Mouse (Mus musculus): Measurements from ENCODE around the gene Pglyrp3.
"Not testable (repeated sequence)": the region's sequence is repeated elsewhere in the genome, so short reads cannot be mapped to it uniquely, and the experiment has no call there.

Gene Pglyrp3

DNA sequence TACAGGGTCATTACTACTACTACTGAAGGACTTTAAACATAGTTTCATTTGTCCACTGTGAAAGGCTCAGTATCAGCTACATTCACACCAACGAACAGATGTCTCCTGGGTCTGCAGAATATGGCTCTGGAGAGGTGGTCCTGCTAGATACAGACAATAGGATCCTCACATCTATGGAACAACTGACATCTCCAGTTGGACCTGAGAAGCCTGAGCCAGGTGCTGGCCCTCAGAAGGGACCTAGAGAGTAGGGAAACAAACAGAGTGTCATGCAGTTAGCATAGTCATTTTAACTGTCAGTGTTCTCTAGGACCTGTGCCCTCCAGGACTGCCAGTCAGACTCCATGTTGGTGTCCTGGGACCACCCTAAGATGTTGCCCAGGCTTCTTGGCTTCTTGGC is at the start of gene Pglyrp3:
Gene Pglyrp3 (plus strand): TSS at position 301 of the 400 bp plus-strand sequence.
- no peak for DNase-seq (ENCODE audit: low spot score)

DNA sequence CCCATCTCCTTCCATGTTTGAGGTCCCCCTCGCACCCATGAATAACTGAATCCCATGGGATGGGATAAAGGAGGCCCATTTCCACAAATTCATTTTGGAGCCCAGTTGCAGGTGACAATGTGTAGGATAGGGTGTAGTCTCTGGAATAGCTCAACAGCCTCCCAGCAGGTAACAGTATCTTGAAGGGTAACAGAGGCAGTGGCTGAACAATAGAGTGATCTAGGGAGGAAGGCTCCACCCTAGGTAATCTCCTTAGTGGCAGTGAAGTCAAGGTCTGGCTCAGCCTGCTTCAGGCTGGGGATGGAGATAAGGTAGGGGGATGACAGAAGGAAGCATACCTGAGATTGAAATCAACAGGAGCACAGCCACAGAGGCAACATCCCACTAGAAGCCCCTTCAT is 3.4 kb upstream of the Pglyrp3 start:
- DNase-seq (ENCODE audit: low spot score), result no peak

GRCm38 (mm10) chr3:92024541-92024940 is 10.2 kb downstream of the Pglyrp3 start:
- not testable (repeated sequence) for DNase-seq (ENCODE audit: low spot score)

- no peak for DNase-seq (ENCODE audit: low spot score)
These were observed 18.8 kb downstream of the Pglyrp3 start for GRCm38 (mm10) chr3:92033203-92033602.

DNA sequence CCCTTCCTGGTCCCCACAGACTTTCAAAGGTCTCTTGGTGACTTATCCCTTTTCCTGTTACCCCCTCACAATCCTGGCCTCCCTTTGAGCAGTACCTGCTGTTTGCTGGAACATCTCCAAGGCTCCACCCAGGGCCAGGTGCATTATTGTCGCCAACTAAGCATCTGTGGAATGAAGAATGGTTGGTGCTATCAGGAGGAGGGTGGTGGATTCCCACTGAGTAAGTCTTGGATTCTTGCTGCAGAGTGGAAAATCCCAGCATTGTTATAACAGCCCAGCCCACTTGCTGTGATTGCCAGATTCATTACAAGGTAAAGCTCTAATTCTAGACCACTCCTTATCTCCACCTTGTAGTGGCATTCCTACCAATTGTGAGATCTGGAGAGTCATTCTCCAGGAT is 19.5 kb downstream of the Pglyrp3 start:
- no peak for DNase-seq (ENCODE audit: low spot score)

DNA sequence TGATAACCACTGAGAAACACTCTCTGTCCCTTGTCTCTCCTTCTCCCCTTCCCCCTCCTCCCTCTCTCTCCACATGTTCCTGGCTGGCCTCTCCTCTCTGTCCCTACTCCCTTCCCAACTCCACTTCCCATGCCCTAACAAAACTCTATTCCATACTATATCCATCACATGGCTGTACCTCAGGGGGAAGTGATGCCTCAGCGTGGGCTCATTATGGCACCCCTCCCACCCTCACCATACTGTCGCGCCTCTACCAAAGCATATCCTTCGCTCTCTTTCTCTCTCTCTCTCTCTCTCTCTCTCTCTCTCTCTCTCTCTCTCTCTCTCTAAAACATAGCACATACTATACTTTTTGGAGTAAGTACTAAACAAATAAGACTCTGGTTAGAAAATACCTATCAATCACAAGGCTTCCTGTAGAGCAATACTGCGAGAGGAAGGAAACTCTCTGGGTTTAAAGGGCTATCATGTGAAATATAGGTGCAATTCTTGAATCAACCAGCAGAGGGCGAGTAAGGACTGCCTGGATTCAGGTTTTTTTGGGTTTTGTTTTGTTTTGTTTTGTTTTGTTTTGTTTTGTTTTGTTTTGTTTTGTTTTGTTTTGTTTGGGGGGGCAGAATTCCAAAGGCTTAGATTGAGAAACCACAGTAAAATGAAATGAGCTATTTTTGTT is 36.1 kb downstream of the Pglyrp3 start:
- DNase-seq (ENCODE audit: low spot score), result peak; percentile 9

GRCm38 (mm10) chr3:92080462-92081284 is 66.3 kb downstream of the Pglyrp3 start:
- peak; percentile 44 for DNase-seq (ENCODE audit: low spot score)
